Mouse (Mus musculus): ENCODE measurements around the gene Ptprs.
"Not testable (repeated sequence)": the region's sequence is repeated elsewhere in the genome, so short reads cannot be mapped to it uniquely, and the experiment has no call there.

The Ptprs gene

DNA sequence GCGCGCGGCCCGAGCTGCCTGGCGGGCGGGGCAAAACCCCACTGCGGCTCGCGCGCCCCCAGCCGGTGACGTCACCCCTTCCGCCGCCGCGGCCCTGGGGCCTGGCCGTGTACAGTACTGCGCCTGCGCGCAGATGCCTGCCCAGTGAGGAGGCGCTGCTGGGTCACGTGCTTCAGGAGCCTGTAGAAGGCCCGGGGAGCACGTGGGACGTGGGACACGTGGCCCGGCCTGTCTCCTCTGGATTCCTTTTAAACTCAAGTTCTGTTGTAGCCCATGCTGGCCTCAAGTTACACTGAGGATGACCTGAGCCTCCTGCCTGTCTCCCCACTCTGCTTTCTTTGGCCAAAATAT lies at the start of gene Ptprs:
Gene Ptprs (minus strand): TSS at position 82 of the 351 bp plus-strand sequence.
- DNase-seq (ENCODE audit: low spot score in 2 of 2) = peak; percentile 65 to 81

DNA sequence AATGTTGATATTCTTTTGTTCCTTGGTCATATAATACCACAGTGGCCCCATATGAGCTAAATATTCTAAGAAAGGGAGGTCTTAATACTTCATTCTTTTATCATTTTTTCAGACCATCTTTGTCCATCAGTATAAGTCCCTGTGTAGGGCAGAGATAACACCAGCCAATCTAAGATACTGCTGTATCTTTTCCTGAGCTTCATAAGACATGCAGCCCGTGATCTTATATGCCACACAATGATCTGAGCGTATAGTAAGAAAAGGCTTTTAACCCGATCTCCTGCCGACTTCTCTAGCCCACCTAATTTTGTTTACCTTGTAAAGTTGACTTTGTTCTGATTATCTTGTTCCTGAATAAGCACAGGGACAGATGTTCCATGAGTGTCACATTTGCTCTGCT lies 48.7 kb upstream of the Ptprs start:
- DNase-seq (ENCODE audit: low spot score in 2 of 2) = no peak

DNA sequence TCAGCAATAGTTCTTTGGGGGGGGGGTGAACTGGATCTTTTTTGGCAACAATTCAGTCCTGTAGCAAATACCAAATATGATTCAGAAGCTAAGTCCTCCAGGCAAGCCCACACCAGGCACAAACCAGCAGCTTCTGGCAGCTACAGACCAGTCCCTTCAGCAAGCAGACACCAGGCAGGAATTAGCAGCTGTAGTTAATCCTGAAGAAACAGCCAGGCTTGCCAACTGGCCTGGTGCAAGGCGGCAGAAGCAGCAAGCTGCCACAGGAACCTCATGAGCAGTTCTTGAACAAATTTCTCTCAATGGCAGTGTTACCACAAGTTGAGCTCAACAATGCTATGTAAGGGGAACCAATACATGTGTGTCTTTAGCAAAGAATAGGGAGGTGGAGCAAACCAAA lies 46.5 kb upstream of the Ptprs start:
- DNase-seq (ENCODE audit: low spot score in 2 of 2) = no peak

DNA sequence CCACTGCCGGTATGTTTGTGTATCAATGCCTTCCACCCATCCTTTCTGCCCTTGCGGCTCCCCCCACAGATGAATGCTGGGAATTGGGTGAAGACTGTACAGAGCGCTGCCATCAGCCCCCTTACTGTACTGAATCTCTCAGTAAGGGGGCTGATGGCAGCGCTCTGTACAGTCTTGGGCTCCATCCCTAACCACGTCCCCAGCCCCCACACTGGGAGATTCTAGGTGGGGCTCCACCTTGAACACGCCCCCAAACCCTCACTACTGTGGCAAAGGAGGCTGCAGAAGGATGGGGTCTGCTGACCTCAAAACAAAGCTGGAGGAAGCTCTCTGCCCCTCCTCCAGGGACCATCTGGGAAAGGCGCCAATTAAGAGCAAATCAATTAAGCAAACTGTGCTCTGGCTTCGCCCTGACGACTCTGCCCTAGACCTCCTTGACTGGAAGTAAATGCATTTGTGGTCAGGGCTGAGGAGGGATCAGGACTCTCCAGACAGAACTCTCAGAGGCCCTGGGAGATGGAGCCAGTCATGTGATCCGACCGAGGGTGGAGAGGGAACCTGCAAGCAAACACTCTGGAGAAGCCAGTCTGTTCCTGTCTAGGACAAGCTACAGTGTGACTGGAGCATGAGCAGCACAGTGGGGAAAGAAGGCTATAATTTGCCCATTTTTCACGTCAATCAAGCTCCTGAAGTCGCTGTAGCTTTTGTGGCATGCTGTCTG lies 39.6 kb upstream of the Ptprs start:
- DNase-seq (ENCODE audit: low spot score in 2 of 2) = no peak

DNA sequence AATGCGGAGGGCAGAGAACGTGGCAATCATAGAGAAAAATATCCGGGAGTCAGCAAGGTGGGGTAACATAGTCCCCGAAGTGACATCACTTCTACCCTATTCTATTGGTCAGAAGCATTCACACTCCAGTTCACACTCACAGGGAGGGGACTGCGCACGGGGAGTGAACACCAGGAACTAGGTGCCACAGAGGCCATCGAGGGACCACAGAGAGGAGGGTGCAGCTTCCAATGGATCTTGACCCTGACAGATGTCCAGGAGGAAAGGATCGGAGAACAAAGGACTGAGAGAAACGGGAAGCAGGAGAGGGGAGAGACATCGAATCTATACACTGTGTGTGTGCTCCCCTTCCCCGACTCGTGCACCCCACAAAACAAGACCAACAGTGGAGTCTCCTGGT lies 38.6 kb upstream of the Ptprs start:
- DNase-seq (ENCODE audit: low spot score in 2 of 2) = no peak

DNA sequence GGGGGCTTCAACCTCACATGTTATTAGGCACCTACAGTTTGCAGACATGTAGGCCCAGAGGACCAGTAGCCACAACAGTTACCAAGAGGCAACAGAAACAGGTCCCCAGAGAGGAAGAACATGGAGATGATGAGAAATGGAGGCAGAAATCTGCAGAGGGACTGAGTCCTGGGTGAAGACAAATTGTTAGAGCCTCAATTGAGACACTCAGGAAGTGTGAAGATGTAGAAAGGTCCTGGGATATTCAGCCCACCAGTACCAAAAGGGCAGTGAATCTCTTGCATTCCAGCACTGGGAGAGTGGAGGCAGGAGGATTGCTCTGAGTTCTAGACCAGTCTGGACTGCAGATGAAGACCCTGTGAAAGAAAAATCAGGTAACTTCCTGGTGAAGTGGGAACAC lies 38.0 kb upstream of the Ptprs start:
- DNase-seq (ENCODE audit: low spot score in 2 of 2) = no peak

DNA sequence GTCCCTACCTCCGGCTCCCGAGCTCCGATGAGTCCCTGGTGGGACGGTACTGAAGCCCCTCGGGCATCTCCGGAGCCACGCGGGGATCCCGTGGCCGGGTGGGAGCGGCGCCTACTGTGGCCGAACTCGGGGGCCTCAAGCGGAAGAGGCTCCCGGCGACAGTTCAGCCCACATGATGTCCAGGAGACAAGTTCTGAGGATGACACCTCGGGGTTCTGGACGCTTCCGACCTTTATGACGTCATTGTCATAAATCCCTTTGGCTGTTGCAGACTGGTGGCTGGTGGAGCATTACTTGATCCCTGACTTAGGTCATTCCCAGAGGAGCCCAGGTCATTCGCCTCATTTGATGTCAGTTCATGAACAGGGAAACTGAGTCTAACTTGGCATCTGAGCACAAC lies 36.0 kb upstream of the Ptprs start, which contains the start of gene Znrf4:
Gene Znrf4 (minus strand): TSS at position 122 of the 400 bp plus-strand sequence.
- DNase-seq (ENCODE audit: low spot score in 2 of 2) = no peak

DNA sequence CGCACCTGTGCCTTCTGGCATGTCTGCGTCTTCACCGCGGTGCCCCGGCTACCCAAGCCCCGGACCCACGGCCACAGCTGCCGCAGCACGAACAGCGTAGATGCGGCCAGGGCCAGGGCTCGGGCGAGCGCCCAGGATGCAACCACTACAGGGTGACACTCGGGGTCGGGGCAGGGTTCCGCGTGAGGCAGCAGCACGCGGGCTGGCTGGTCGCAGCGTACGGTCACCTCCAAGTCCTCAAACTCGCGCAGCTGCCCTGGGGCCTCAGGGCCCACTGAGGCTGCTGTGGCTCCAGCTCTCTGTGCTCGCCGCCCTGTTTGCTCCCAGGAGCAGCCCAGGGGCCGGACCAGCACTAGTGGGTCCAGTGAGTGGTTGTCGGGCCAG lies 35.4 kb upstream of the Ptprs start:
- no peak for DNase-seq (ENCODE audit: low spot score in 2 of 2)

DNA sequence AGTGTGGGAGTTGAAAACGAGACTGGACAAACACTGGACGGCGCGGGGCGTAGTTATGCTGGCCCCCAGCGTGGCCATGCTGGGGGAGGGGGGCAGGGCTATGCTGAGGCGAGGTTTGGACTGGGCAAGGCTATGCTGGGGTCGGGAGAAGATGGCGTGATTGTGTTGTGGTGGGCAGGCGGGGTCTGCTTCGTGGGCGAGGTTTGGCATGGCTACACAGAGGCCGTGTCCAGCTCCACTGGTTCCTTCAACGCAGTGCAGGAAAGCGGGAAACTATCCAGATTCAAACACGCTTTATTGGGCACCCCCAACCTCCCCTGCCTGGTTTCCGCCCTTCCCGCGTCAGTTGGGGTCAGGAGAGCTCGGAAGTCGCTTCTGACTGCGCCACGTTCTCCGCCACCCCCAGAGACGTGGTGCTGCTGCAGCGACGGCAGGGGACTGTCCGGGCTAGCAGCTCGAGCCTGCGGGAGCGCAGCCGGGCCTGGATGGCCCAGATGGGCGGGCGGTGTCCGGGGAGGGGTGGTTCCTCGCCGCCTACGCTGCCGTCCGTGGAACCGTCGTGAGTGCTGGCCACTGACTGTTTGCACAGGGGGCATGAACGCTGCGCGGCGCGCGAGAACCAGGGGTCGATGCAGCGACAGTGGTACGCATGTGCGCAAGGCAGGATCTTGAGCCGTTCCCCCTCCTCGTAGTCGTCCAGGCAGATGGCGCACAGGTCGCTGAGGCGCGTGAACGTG lies 34.9 kb upstream of the Ptprs start:
- DNase-seq (ENCODE audit: low spot score in 2 of 2) = no peak

DNA sequence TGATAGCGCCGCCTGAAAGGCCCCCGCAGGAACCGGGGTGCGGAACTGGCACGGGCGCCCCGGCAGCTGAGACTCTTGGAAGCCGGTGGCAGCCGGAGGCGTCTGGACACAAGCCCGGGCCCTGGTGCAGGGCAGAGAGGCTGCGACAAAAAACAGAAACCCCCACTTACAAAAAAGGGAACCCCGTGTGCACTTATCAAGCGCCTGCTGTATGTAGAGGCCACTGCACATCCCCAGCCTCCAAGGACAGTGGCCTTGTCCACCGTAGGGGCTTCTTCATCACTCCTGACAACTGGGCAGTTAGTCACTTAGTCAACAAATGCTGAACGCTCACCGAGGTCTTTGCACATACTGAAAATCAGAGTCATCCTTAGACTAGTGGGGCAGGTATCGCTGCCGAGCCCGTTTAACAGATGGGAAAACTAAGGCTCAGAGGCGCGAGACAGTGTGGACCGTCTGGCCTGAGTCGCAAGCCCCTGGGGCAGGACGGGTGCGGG lies 34.2 kb upstream of the Ptprs start:
- DNase-seq (ENCODE audit: low spot score in 2 of 2) = no peak

DNA sequence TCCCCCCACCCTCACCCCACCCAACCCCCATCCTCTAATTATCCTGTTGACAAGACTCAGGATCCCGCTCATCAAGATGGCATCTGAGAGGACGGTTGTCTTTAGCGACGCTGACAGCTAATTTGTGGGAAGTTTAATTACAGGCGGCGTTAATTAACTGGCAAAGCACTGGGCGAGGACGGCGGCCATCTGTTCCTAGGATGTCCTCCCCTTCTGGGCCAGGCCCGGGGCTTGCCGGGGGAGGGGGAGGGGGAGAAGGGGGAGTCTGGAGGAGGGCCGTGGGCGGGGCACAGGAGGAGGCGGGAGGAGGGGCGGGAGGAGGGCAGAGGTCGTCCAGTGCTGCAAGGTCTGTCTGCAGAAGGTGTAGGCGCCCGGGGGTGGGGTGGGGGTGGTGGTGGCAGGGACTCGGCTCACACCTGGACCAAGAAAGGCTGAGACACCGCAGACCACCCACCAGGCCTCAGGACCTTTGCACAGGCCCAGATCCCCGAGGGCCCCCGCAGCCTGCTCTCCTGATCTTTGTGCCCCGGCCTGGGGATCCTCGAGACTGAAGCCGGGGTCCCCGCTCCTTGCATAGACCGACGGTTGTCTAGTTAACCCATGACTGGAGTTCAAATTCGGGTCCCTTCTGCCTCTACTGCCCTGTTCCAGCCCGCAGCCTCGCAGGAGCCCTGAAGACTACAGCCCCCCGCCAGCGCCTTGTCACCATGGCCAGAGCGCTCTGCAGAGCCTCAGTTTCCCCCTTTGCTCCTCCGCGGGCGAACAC lies 33.6 kb upstream of the Ptprs start:
- no peak for DNase-seq (ENCODE audit: low spot score in 2 of 2)

DNA sequence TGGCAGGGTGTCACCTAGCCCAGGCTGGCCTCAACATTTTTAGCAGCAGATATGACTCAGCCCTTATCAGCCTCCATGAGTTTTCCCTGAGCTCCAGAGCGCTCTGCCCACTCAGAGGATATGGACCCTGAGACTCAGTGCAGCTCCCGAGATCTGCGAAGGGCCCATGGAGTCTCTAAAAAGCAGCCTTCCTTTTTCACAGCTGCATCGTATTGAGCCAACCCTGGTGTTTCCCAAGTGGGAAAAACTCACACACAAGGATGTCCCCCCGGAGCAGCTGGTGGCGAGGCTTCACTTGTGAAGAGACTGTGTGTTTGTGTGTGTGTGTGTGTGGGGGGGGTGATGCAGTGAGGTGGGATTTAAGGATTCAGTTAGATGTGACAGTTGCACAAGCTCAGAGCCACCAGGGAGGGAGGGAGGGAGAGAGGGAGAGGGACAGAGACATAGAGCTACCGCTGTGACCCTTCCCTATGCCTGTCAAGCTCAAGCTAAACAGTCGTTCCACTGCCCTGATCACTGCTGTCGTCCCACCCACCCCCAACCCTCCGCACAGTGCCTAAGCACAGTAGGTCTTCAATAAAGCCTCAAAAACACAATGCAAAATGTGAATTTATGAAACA lies 32.8 kb upstream of the Ptprs start:
- DNase-seq (ENCODE audit: low spot score in 2 of 2) = no peak

DNA sequence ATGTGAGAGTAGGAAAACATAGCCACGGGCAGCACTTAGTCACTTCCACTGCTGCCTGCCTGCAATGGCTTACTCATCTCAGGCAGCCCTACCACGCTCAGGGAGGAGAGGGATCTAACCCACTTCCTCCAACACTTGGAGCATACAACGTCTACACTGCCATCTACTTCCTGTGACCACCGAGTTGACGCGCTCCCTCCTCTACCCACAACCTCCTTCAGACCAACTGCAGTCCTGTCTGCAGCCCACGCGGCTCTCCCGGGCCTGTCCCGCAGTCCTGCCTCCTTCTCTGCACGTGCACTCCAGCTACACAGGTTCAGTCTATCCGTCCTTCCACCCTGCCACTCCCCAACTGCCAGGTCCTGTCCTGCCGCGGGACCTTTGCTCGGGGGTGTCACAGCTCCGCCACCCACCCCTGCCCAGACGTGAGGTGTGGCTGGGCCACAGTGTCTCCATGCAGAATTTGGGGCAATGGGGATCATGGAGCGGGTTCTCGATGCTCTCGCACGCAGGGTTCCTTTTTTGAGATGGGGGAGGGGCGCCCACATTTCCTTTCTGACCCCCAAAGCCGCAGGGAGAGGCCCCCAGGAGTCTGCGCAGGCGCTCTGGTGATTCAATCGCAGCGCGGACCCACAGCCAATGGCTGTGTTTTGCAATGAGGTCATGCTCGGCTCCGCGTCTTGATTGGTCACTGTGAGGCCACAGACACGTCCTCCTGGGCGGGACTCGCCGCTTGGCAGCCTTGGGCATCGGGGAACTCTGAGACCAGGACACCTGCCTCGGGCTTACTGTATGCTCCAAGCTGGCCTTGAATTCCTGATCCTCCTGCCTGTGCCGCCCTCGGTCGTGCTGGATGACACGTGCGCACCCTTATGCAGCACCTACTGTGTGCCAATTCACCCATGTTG lies 31.1 kb upstream of the Ptprs start:
- DNase-seq (ENCODE audit: low spot score in 2 of 2) = peak; percentile 69 to 76

DNA sequence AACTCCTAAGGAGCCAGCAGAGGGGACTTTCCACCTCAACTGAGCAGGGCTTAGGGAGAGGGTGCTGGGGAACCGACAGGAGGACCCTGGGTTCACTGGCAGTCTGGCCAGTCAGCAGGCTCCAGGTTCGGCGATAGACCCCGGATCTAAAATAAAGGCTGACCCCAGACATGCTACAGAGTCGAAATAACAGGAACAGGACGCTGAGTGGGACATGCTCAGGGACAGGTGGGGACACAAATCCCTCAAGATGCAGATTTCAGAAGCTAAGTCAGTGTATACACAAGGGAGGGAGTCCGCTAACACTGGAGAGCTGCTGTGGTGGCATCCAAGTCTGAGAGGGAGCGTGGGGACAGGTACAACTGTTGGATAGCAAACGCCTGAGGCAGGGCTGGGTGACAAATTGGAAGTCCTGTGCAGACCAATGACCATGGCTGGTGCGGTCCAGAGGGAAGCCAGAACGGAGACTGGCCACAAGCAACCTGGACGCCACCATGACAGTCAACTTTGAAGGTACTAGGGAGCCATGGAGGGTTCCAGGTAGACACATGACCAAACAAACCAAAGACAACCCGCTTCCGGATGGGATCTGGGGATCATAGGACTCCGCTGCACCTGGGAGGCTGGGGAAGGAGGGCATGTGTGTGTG lies 30.3 kb upstream of the Ptprs start:
- DNase-seq (ENCODE audit: low spot score in 2 of 2) = no peak

DNA sequence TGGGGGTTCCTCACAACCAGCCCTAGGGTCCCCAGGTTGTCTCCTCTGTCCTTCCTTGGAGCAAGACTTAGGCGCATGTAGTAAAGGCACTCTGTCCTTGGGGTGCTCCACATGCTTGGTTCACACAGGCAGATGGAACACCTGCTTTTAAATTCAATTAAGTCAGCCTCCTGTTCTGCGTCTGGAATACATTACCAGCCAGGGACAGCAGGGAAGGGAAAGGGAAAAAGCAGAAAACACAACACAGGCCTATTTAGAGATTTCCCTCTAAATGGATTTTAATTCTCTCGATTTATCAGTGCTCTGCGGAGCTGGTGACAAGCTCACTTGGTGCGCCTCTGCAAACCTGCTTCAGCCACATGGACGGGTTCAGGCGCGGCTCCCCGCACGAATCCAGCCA lies 29.1 kb upstream of the Ptprs start:
- no peak for DNase-seq (ENCODE audit: low spot score in 2 of 2)

DNA sequence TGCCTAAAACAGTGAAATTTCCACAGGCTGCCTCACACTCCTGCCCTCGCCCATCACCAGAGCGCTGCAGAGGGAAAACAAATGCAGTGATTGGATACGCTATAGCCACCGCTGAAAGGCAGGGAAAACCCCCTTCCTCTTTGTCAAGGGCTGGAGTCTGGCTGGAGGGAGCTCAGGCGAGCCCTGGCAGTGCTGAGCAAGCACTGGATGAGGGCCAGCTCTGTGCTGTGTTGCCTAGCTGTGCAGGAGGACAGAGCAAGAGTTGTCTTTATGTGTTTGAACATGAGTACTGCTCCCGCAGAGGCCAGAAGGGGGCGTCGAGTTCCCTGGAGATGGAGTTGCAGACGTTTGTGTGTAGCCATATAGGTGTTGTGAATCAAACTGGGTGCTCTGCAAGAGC lies 26.2 kb upstream of the Ptprs start:
- DNase-seq (ENCODE audit: low spot score in 2 of 2) = no peak

DNA sequence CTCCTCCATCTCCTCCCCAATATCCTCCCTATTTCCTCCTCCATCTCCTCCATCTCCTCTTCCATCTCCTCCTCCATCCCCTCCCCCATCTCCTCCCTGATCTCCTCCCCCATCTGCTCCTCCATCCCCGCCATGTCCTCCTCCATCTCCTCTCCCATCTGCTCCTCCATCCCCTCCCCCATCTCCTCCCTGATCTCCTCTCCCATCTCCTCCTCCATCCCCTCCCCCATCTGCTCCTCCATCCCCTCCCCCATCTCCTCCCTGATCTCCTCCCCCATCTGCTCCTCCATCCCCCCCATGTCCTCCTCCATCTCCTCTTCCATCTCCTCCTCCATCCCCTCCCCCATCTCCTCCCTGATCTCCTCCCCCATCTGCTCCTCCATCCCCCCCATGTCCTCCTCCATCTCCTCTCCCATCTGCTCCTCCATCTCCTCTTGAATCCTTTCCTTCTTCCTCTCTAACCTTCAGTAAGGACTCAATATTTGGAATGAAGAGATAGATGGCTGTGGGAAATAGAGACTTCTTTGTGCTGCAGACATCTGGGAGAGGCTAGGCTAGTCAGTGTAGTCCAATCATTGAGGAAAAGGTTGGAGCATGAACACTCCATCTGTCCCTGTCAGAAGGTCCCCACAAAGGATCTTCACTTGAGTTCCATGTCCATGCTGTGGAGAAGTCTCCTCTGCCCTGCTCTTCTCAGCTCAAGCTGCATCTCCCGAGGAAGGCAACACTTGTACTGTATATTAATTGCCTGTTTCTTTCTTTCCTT lies 25.5 kb upstream of the Ptprs start:
- not testable (repeated sequence) for DNase-seq (ENCODE audit: low spot score in 2 of 2)

DNA sequence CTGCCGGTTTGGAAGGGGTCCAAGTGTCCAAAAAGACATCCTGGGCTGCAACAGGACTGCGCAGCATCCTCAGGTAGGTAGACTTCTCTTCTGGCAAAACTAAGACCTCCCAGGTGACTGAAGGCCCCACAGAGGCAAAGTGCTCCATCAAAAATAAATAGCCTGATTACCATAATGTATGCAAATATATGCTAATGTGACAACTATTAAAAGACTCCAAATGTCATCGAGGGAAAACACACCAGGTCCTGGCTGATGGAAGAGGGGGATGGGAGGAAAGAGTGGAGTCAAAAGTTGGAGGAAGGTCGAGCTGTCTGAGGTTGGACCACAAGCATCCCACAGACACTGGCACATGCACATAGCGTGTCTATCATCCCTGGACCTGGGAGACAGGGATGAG lies 22.9 kb upstream of the Ptprs start:
- no peak for DNase-seq (ENCODE audit: low spot score in 2 of 2)

DNA sequence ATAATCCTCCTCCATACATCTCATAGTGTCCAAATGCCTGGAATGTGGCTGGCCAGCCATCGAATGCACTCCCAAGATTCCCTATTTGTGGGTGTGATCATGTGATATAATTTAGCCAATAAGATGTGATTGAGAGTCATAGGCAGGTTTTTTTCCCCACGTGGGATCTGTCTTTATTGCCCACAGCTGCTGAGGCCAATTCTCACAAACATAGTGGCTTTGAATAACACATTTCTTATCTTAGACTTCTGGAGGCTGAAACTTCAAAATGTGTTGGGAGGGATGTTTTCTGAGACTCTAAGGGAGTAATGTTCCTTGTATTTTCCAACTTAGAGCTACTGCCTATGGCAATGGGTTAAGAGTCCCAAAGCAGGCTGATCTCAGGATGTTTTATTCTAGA lies 18.2 kb upstream of the Ptprs start:
- DNase-seq (ENCODE audit: low spot score in 2 of 2) = no peak

DNA sequence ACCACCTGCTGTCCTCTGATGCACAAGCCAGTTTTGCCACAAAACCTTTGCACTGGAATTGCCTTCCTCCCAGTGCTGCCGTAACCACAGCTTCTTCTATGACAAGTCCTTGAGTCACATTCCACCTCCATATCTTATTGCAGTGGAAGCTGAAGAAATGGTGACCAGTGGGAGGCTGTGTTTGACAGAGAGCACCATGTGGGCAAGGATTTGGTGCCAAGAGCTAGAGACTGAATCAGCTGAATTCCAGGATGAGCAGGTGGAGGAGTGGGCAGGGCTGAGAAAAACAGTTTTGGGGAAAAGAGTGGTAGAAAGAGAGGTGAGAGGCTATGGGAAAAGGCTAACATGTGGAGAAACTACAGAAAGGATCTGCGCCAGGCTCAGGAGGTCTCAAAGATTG lies 17.6 kb upstream of the Ptprs start:
- DNase-seq (ENCODE audit: low spot score in 2 of 2) = no peak

Data from spleen, postnatal 14 days (tissue).